Mouse (Mus musculus): Measurements from ENCODE around the gene Arhgap25. TPM values are rescaled to one million over a fixed set of nuclear protein-coding genes. Genes with fewer than 3 reads are reported as not detected.

Arhgap25 gene
- polyA plus RNA-seq (2014; fragmentation: Illumina TruSeq; extraction: RNeasy Lipid Tissue Mini Kit (QIAGEN cat#74804); ENCODE audit: low replicate concordance), result 0.74 TPM

DNA sequence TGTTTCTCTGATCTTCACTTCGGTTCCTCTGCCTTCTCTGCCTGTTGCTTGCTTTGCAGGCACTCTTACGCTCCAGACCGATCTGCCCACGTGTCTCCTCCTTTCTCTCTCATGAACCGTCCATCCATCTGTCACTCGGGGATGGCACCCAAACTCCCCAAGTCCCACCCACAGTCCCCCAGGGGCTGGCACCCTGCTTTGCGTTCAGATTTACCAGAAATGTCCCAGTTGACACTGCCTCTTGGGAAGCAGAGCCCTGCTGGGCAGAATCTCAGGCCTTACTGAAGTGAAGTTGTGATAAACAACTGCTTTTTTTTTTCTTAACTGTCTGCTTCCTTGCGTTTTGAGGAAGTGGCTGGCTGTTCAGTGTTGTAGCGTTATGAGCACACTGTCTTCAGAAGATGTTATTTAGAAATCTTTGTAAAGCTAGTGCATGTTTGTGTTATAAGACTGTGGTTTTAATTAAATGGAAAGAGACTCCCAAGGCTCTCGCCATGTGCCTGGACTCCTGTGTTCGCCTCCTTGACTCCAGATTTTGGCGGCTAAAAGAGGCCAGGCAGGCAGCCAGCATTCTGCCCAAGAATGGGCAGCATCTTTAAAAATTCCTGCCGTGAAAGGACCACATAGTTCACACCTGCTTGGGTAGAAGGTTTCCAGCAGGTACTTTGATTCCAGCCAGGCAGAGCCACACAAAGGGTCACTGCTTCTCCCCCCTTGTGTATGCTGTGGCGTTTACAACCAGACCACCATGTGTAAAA is at the start of gene Arhgap25:
Gene Arhgap25 (minus strand): TSS at position 307 of the 758 bp plus-strand sequence.

DNA sequence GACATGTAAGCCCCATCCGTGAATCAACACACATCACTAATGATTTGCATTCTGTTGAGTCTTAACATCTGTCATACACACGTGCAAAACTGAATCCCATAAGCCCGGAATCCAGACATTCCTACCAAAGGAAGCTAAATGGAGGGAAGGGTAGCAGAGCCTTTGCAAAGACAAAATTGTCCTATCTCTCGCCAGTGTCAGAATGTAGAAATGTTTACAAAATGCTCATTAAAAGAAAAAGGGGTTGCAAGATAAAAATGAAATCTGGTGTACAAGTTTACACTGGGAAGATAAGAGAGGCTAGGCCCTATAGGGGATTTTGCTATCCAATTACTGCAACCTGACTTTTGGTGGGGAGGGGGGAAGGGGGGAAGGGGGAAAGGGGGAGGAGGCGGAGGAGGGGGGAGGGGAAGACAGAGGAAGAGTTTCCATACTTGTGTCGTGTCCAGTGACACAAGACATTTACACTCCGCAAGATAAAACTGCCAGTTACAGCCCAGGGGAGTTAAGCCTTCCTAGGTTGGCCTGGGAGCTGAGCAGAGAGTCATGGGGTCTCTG is 104.5 kb downstream of the Arhgap25 start, which contains the start of gene Bmp10:
Gene Bmp10 (plus strand): TSS at position 508 of the 558 bp plus-strand sequence.

Other genes with a start within 250 kb of the Arhgap25 start
- 16.2 TPM for gene Antxr1, start 197.4 kb downstream of the Arhgap25 start, polyA plus RNA-seq (2014; fragmentation: Illumina TruSeq; extraction: RNeasy Lipid Tissue Mini Kit (QIAGEN cat#74804); ENCODE audit: low replicate concordance)
- not detected for gene Gkn1, start 182.3 kb downstream of the Arhgap25 start, polyA plus RNA-seq (2014; fragmentation: Illumina TruSeq; extraction: RNeasy Lipid Tissue Mini Kit (QIAGEN cat#74804); ENCODE audit: low replicate concordance)
- gene Gkn2, start 159.9 kb downstream of the Arhgap25 start, polyA plus RNA-seq (2014; fragmentation: Illumina TruSeq; extraction: RNeasy Lipid Tissue Mini Kit (QIAGEN cat#74804); ENCODE audit: low replicate concordance), result not detected
- 0.56 TPM for gene Gkn3, start 144.3 kb downstream of the Arhgap25 start, polyA plus RNA-seq (2014; fragmentation: Illumina TruSeq; extraction: RNeasy Lipid Tissue Mini Kit (QIAGEN cat#74804); ENCODE audit: low replicate concordance)
- not detected for gene Bmp10, start 104.3 kb downstream of the Arhgap25 start, polyA plus RNA-seq (2014; fragmentation: Illumina TruSeq; extraction: RNeasy Lipid Tissue Mini Kit (QIAGEN cat#74804); ENCODE audit: low replicate concordance)
- 0.56 TPM for gene Prokr1, start 57.5 kb upstream of the Arhgap25 start, polyA plus RNA-seq (2014; fragmentation: Illumina TruSeq; extraction: RNeasy Lipid Tissue Mini Kit (QIAGEN cat#74804); ENCODE audit: low replicate concordance)
- gene Aplf, start 138.9 kb upstream of the Arhgap25 start, polyA plus RNA-seq (2014; fragmentation: Illumina TruSeq; extraction: RNeasy Lipid Tissue Mini Kit (QIAGEN cat#74804); ENCODE audit: low replicate concordance), result 6.0 TPM
- not detected for gene Efcc1, start 197.6 kb upstream of the Arhgap25 start, polyA plus RNA-seq (2014; fragmentation: Illumina TruSeq; extraction: RNeasy Lipid Tissue Mini Kit (QIAGEN cat#74804); ENCODE audit: low replicate concordance)
- not detected for gene Gp9, start 244.8 kb upstream of the Arhgap25 start, polyA plus RNA-seq (2014; fragmentation: Illumina TruSeq; extraction: RNeasy Lipid Tissue Mini Kit (QIAGEN cat#74804); ENCODE audit: low replicate concordance)